Mouse (Mus musculus): ENCODE results near the gene B4galnt3.

The B4galnt3 gene

GRCm38 (mm10) chr6:120274887-120275286 lies 19.5 kb downstream of the B4galnt3 start:
- DNase-seq (ENCODE audit: low read depth, low spot score) = peak; percentile 85

GRCm38 (mm10) chr6:120274181-120274580 lies 20.2 kb downstream of the B4galnt3 start:
- DNase-seq (ENCODE audit: low read depth, low spot score) = no peak

- no peak for DNase-seq (ENCODE audit: low read depth, low spot score)
Measured at GRCm38 (mm10) chr6:120264151-120264550, 30.2 kb downstream of the B4galnt3 start.

- no peak for DNase-seq (ENCODE audit: low read depth, low spot score)
Measured at GRCm38 (mm10) chr6:120263608-120264007, 30.8 kb downstream of the B4galnt3 start.

- DNase-seq (ENCODE audit: low read depth, low spot score) = peak; percentile 68
Measured at GRCm38 (mm10) chr6:120262886-120263531, 31.4 kb downstream of the B4galnt3 start.

GRCm38 (mm10) chr6:120259481-120259880 lies 34.9 kb downstream of the B4galnt3 start:
- peak; percentile 63 for DNase-seq (ENCODE audit: low read depth, low spot score)

- no peak for DNase-seq (ENCODE audit: low read depth, low spot score)
Measured at GRCm38 (mm10) chr6:120256431-120256935, 37.9 kb downstream of the B4galnt3 start.

- DNase-seq (ENCODE audit: low read depth, low spot score) = no peak
Measured at GRCm38 (mm10) chr6:120255701-120256100, 38.7 kb downstream of the B4galnt3 start.

GRCm38 (mm10) chr6:120255144-120255543 lies 39.2 kb downstream of the B4galnt3 start:
- DNase-seq (ENCODE audit: low read depth, low spot score) = no peak

GRCm38 (mm10) chr6:120254640-120255039 lies 39.7 kb downstream of the B4galnt3 start:
- no peak for DNase-seq (ENCODE audit: low read depth, low spot score)

GRCm38 (mm10) chr6:120252741-120253140 lies 41.6 kb downstream of the B4galnt3 start:
- DNase-seq (ENCODE audit: low read depth, low spot score) = no peak

- DNase-seq (ENCODE audit: low read depth, low spot score) = no peak
Measured at GRCm38 (mm10) chr6:120251010-120251409, 43.3 kb downstream of the B4galnt3 start.

- no peak for DNase-seq (ENCODE audit: low read depth, low spot score)
Measured at GRCm38 (mm10) chr6:120249831-120250230, 44.5 kb downstream of the B4galnt3 start.

GRCm38 (mm10) chr6:120246676-120247075 lies 47.7 kb downstream of the B4galnt3 start:
- no peak for DNase-seq (ENCODE audit: low read depth, low spot score)

- no peak for DNase-seq (ENCODE audit: low read depth, low spot score)
Measured at GRCm38 (mm10) chr6:120243250-120243649, 51.1 kb downstream of the B4galnt3 start.

- DNase-seq (ENCODE audit: low read depth, low spot score) = no peak
Measured at GRCm38 (mm10) chr6:120242530-120242929, 51.8 kb downstream of the B4galnt3 start.

GRCm38 (mm10) chr6:120241453-120241852 lies 52.9 kb downstream of the B4galnt3 start:
- no peak for DNase-seq (ENCODE audit: low read depth, low spot score)

- DNase-seq (ENCODE audit: low read depth, low spot score) = no peak
Measured at GRCm38 (mm10) chr6:120240461-120240860, 53.9 kb downstream of the B4galnt3 start.

GRCm38 (mm10) chr6:120235874-120236273 lies 58.5 kb downstream of the B4galnt3 start:
- DNase-seq (ENCODE audit: low read depth, low spot score) = no peak

GRCm38 (mm10) chr6:120232885-120233284 lies 61.5 kb downstream of the B4galnt3 start:
- DNase-seq (ENCODE audit: low read depth, low spot score) = no peak

GRCm38 (mm10) chr6:120230441-120230840 lies 63.9 kb downstream of the B4galnt3 start:
- DNase-seq (ENCODE audit: low read depth, low spot score) = peak; percentile 83

GRCm38 (mm10) chr6:120229806-120230205 lies 64.6 kb downstream of the B4galnt3 start:
- DNase-seq (ENCODE audit: low read depth, low spot score) = peak; percentile 57

- DNase-seq (ENCODE audit: low read depth, low spot score) = no peak
Measured at GRCm38 (mm10) chr6:120227068-120227467, 67.3 kb downstream of the B4galnt3 start.

- DNase-seq (ENCODE audit: low read depth, low spot score) = no peak
Measured at GRCm38 (mm10) chr6:120225355-120225754, 69.0 kb downstream of the B4galnt3 start.

All from R1 (cell line).